Mouse (Mus musculus): Measurements from ENCODE around the gene Parp14.

- no peak for TF ChIP-seq MAX (IDR thresholded peaks at IDR 0.05; ENCODE audit: low read depth)
- no peak for TF ChIP-seq USF1 (IDR thresholded peaks at IDR 0.05; ENCODE audit: low read depth)
- TF ChIP-seq MYOD1 (IDR thresholded peaks at IDR 0.05; ENCODE audit: control insufficient read depth in 1 of 3, insufficient read length in 2 of 3, low read depth in 2 of 3) = no peak
- no peak for TF ChIP-seq POLR2A (IDR thresholded peaks at IDR 0.05; ENCODE audit: insufficient read length, low read depth)
- no peak for TF ChIP-seq CEBPB (IDR thresholded peaks at IDR 0.05; ENCODE audit: insufficient read depth, poor library complexity, severe bottlenecking)
- no peak for TF ChIP-seq TCF12 (IDR thresholded peaks at IDR 0.05; ENCODE audit: insufficient read depth, poor library complexity, severe bottlenecking)
- TF ChIP-seq POLR2AphosphoS2 (IDR thresholded peaks at IDR 0.05; ENCODE audit: insufficient read length, low read depth) = no peak
Observed at GRCm38 (mm10) chr16:35905819-35906485, 34.6 kb upstream of the Parp14 start.

All from myocyte (in vitro differentiated cells).